Mouse (Mus musculus) kidney, embryonic 16.5 days (tissue): ENCODE data around the gene Lrrc61. TPM values are rescaled to one million over a fixed set of nuclear protein-coding genes. Genes with fewer than 3 reads are reported as not detected.
A peak's percentile ranks its signal among the peaks of the same experiment; 100 is the strongest.

Experiments used
- ATAC-seq: fragments of 200-750 bp; cut with Nextera tagmentation; 2 replicates; pipeline ENCODE4 v1.8.0; 2017; ENCODE audit warnings: moderate TSS enrichment; ENCODE audit not compliant: low FRiP score, low TSS enrichment
- H3K27ac ChIP-seq: fragments of 300-500 bp; sonication (generic); 2 replicates; pipeline ENCODE4 v1.5.1; 2014; ENCODE audit warnings: low read length
- H3K27me3 ChIP-seq: fragments of 300-500 bp; sonication (generic); 2 replicates; pipeline ENCODE4 v1.6.1; 2014; ENCODE audit warnings: low read length, control low read depth, mixed read lengths; ENCODE audit not compliant: insufficient read depth
- H3K36me3 ChIP-seq: fragments of 300-500 bp; sonication (generic); 2 replicates; pipeline ENCODE4 v1.6.1; 2014; ENCODE audit warnings: low read length, control low read depth, mixed read lengths; ENCODE audit not compliant: insufficient read depth
- H3K4me1 ChIP-seq: fragments of 300-500 bp; sonication (generic); 2 replicates; pipeline ENCODE4 v1.6.1; 2014; ENCODE audit warnings: low read length, control low read depth, mixed read lengths; ENCODE audit not compliant: insufficient read depth
- H3K4me2 ChIP-seq: fragments of 300-500 bp; sonication (generic); replicated peaks from 2 replicates; pipeline ENCODE4 v1.6.1; 2014; ENCODE audit warnings: low read depth, low read length
- H3K4me3 ChIP-seq: fragments of 300-500 bp; sonication (generic); 2 replicates; pipeline ENCODE4 v1.5.1; 2014; ENCODE audit warnings: mild to moderate bottlenecking, low read length
- H3K9ac ChIP-seq: fragments of 300-500 bp; sonication (generic); replicated peaks from 2 replicates; pipeline ENCODE4 v1.6.1; 2014; ENCODE audit warnings: low read length
- H3K9me3 ChIP-seq: fragments of 300-500 bp; sonication (generic); 2 replicates; pipeline ENCODE4 v1.6.1; 2016; ENCODE audit warnings: low read length, control low read depth
- WGBS: fragments of 180-500 bp; shearing (Covaris S2); extraction: QIAGEN DNeasy Blood & Tissue Kit; methylation state at CpG from one replicate; pipeline ENCODE4 v1.1.7; 2014; 5-methylcytosine and 5-hydroxymethylcytosine counted together
- polyA plus RNA-seq: library from polyadenylated mRNA; unstranded; fragments of >200 nt; fragmentation: Nextera tagmentation; extraction: Ambion mirVana; gene quantifications from 2 replicates; pipeline ENCODE4 v1.2.1, GENCODE M21; 2015

Lrrc61 gene
- polyA plus RNA-seq, 1 experiment from 2014 or later: 14.5 TPM

DNA sequence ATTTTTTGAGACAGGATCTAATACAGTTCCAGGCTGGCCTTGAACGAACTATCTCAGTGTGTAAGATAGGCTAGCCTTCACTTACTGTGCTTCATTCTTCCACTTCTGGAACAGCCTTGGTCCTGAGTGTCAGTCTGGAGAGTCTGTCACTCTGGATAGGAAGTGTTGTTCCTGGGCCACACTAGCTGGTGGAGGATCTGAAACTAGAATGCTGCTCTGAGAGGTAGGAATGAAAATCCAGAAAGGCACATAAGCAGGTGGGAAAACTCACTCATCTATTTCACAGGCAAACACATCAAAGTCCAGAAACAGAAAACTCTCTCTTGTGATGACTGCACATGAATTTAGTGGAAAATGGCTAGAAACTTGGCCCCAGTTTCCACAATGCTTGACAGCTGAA lies 46.0 kb downstream of the Lrrc61 start:
- Histone ChIP-seq H3K4me2 (no peak overlapping the region), H3K27me3 (no peaks in the 10 kb centered on the region), H3K36me3 (peaks cover 50% of the 10 kb centered on the region), H3K4me1 (peaks cover 15% of the 10 kb centered on the region), H3K9me3 (peaks cover 24% of the 10 kb centered on the region), H3K27ac (no peak overlapping the region), H3K4me3 (no peak overlapping the region), H3K9ac (no peak overlapping the region; the same call in 1 of the 2 replicates)
- 82% methylated on average over 1 of the region's 1 CpGs for WGBS
- no peak for ATAC-seq

GRCm38 (mm10) chr6:48601271-48602079 lies 46.9 kb downstream of the Lrrc61 start, which contains the start of gene Zfp775:
Zfp775 (plus strand) TSS chr6:48602063.
- Histone ChIP-seq H3K4me1 (peaks cover 15% of the 10 kb centered on the region), H3K27me3 (no peaks in the 10 kb centered on the region), H3K27ac (peak within 1 kb of the TSS; percentile 89), H3K4me3 (peak within 1 kb of the TSS; percentile 87), H3K9me3 (peaks cover 17% of the 10 kb centered on the region), H3K36me3 (peaks cover 41% of the 10 kb centered on the region), H3K4me2 (peak within 1 kb of the TSS; percentile 79), H3K9ac (peak within 1 kb of the TSS; percentile 89)
- WGBS: 3% methylated on average over 42 of the region's 42 CpGs
- peak; percentile 99 for ATAC-seq

- peak overlapping the region; percentile 87 for H3K4me3 ChIP-seq
- peak overlapping the region; percentile 79 for H3K4me2 ChIP-seq
- H3K9me3 ChIP-seq: peaks cover 10% of the 10 kb centered on the region
- under 1% methylated on average over 28 of the region's 28 CpGs for WGBS
- H3K27me3 ChIP-seq: no peaks in the 10 kb centered on the region
- peaks cover 34% of the 10 kb centered on the region for H3K36me3 ChIP-seq
- H3K4me1 ChIP-seq: peaks cover 15% of the 10 kb centered on the region
- ATAC-seq: peak; percentile 78
- H3K27ac ChIP-seq: peak overlapping the region; percentile 76
- H3K9ac ChIP-seq: peak overlapping the region; percentile 89
Observed at GRCm38 (mm10) chr6:48602080-48602741, 47.6 kb downstream of the Lrrc61 start.

- Histone ChIP-seq H3K4me2 (no peak overlapping the region), H3K4me3 (no peak overlapping the region), H3K27ac (no peak overlapping the region), H3K4me1 (no peaks in the 10 kb centered on the region), H3K36me3 (no peaks in the 10 kb centered on the region), H3K27me3 (no peaks in the 10 kb centered on the region), H3K9me3 (no peaks in the 10 kb centered on the region), H3K9ac (no peak overlapping the region)
- WGBS: 32% methylated on average over 2 of the region's 2 CpGs
- no peak for ATAC-seq
Observed at GRCm38 (mm10) chr6:48608124-48608523, 53.5 kb downstream of the Lrrc61 start.

- H3K9ac ChIP-seq: no peak overlapping the region
- H3K9me3 ChIP-seq: no peaks in the 10 kb centered on the region
- H3K4me3 ChIP-seq: no peak overlapping the region
- H3K36me3 ChIP-seq: peaks cover 9% of the 10 kb centered on the region
- H3K4me1 ChIP-seq: no peaks in the 10 kb centered on the region
- WGBS: 62% methylated on average over 7 of the region's 7 CpGs
- no peak overlapping the region for H3K4me2 ChIP-seq
- ATAC-seq: no peak
- H3K27ac ChIP-seq: no peak overlapping the region
- H3K27me3 ChIP-seq: no peaks in the 10 kb centered on the region
Observed at GRCm38 (mm10) chr6:48609512-48609911, 54.9 kb downstream of the Lrrc61 start.

DNA sequence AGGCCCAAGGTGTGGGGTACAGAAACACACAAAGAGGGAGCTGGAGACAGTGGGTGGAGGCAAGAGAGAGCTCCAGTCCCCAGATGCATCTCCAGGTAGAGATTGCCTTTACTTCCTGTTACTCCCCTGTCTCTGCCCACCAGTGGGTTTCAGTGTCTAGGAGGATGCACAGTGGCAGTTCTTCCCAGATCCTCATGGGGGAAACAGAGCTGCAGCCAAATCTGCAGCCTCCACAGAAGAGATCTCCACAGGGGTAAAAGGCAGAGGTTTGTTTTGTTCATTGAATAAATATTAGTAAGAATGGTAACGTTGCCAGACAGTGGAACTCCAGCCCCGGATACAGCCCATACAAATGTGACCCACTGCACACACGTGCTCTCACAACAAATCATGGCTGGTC lies 56.1 kb downstream of the Lrrc61 start:
- H3K4me1 ChIP-seq: no peaks in the 10 kb centered on the region
- H3K36me3 ChIP-seq: peaks cover 12% of the 10 kb centered on the region
- no peak overlapping the region for H3K4me3 ChIP-seq
- WGBS: 87% methylated on average over 3 of the region's 3 CpGs
- no peak overlapping the region for H3K27ac ChIP-seq
- H3K9me3 ChIP-seq: no peaks in the 10 kb centered on the region
- no peak overlapping the region for H3K4me2 ChIP-seq
- ATAC-seq: no peak
- no peaks in the 10 kb centered on the region for H3K27me3 ChIP-seq
- no peak overlapping the region for H3K9ac ChIP-seq

DNA sequence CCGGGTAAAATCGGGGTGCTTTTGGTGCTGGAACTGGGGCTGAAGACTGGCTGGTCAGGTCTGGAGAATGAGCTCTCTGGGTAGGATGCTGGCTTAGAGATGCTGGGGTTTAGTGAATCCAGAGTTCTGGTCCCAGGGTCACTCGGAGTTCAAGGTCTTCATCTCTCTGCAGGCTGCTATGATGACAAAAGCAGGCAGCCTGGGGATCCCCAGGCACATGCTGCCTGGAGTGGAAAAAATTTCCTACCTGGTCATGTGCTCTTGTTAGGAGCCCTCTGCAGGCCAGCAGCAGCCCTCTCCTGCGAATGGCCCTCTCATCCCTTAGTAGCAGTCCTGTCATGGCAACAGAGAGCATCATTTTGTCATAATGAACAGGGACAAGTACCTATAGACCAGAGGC lies 58.9 kb downstream of the Lrrc61 start:
- Histone ChIP-seq H3K27ac (no peak overlapping the region), H3K9me3 (no peaks in the 10 kb centered on the region), H3K4me1 (no peaks in the 10 kb centered on the region), H3K4me2 (no peak overlapping the region), H3K9ac (no peak overlapping the region), H3K36me3 (peaks cover 15% of the 10 kb centered on the region), H3K27me3 (no peaks in the 10 kb centered on the region), H3K4me3 (no peak overlapping the region)
- WGBS: 87% methylated on average over 4 of the region's 4 CpGs
- no peak for ATAC-seq

DNA sequence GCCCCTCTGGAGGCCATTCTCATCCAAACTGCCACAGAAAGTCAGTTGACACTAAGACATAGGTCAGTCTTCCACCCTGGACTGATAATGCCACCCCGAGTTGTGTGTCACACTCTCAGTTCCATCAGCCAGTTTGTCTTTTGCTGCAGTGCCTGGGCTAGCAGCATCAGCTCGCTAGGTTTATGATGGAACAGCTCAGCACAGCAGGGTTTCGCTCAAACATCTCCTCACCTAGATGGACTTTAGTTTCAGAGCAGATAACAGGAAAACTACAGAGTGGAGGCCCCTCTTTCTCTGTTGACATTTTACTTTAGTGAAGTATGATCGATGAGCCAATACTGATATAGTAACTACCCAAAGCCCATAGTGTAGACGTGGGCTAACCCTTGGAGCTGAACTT lies 60.2 kb downstream of the Lrrc61 start:
- no peak overlapping the region for H3K27ac ChIP-seq
- H3K9ac ChIP-seq: no peak overlapping the region
- 96% methylated on average over 5 of the region's 5 CpGs for WGBS
- H3K9me3 ChIP-seq: no peaks in the 10 kb centered on the region
- no peak overlapping the region for H3K4me2 ChIP-seq
- H3K36me3 ChIP-seq: peaks cover 22% of the 10 kb centered on the region
- H3K4me1 ChIP-seq: no peaks in the 10 kb centered on the region
- H3K27me3 ChIP-seq: no peaks in the 10 kb centered on the region
- no peak overlapping the region for H3K4me3 ChIP-seq
- no peak for ATAC-seq

DNA sequence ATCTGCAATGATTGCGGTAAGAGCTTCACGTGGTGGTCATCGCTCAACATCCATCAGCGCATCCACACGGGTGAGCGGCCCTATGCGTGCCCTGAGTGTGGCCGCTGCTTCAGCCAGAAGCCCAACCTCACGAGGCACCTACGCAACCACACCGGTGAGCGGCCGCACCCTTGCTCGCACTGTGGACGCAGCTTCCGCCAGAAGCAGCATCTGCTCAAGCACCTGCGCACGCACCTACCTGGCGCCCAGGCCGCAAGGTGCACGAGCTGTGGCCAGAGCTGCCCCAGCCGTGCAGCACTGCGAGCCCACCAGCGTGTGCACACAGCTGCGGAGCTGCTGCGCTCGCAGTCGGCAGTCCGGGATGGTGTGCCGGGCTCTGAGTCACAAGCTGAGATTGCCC lies 65.4 kb downstream of the Lrrc61 start:
- no peak for ATAC-seq
- no peak overlapping the region for H3K4me3 ChIP-seq
- H3K9me3 ChIP-seq: no peaks in the 10 kb centered on the region
- no peak overlapping the region for H3K9ac ChIP-seq
- peaks cover 26% of the 10 kb centered on the region for H3K36me3 ChIP-seq
- H3K27me3 ChIP-seq: no peaks in the 10 kb centered on the region
- H3K4me2 ChIP-seq: no peak overlapping the region
- H3K27ac ChIP-seq: no peak overlapping the region
- H3K4me1 ChIP-seq: no peaks in the 10 kb centered on the region
- WGBS: 91% methylated on average over 30 of the region's 30 CpGs
